Mouse (Mus musculus): ENCODE results near the gene Ccin. TPM values are rescaled to one million over a fixed set of nuclear protein-coding genes. Genes with fewer than 3 reads are reported as not detected.

Gene Ccin
- polyA plus RNA-seq, 1 experiment = not detected

GRCm38 (mm10) chr4:43971541-43972136 lies 11.6 kb upstream of the Ccin start:
- Histone ChIP-seq H3K9me3 (ENCODE audit: control insufficient read depth, low read length) (no peaks in the 10 kb centered on the region), H3K36me3 (ENCODE audit: control insufficient read depth) (peaks cover 76% of the 10 kb centered on the region), H3K27me3 (ENCODE audit: control insufficient read depth) (no peaks in the 10 kb centered on the region), H3K4me3 (replicated peaks) (no peak overlapping the region), H3K4me1 (ENCODE audit: control insufficient read depth) (peaks cover 52% of the 10 kb centered on the region)
- no peak for TF ChIP-seq TAL1 (IDR thresholded peaks at IDR 0.05; ENCODE audit: low read length)
- no peak for TF ChIP-seq GATA1 (IDR thresholded peaks at IDR 0.05; ENCODE audit: low read length)

- Histone ChIP-seq H3K9me3 (ENCODE audit: control insufficient read depth, low read length) (no peaks in the 10 kb centered on the region), H3K27me3 (ENCODE audit: control insufficient read depth) (no peaks in the 10 kb centered on the region), H3K36me3 (ENCODE audit: control insufficient read depth) (peaks cover 73% of the 10 kb centered on the region), H3K4me3 (replicated peaks) (no peak overlapping the region), H3K4me1 (ENCODE audit: control insufficient read depth) (peaks cover 47% of the 10 kb centered on the region)
- TF ChIP-seq TAL1 (IDR thresholded peaks at IDR 0.05; ENCODE audit: low read length) = no peak
- no peak for TF ChIP-seq GATA1 (IDR thresholded peaks at IDR 0.05; ENCODE audit: low read length)
These were observed 11.1 kb upstream of the Ccin start for GRCm38 (mm10) chr4:43972137-43972591.

- Histone ChIP-seq H3K27me3 (ENCODE audit: control insufficient read depth) (no peaks in the 10 kb centered on the region), H3K4me1 (ENCODE audit: control insufficient read depth) (peaks cover 35% of the 10 kb centered on the region), H3K9me3 (ENCODE audit: control insufficient read depth, low read length) (no peaks in the 10 kb centered on the region), H3K36me3 (ENCODE audit: control insufficient read depth) (peaks cover 76% of the 10 kb centered on the region), H3K4me3 (replicated peaks) (no peak overlapping the region)
- TF ChIP-seq GATA1 (IDR thresholded peaks at IDR 0.05; ENCODE audit: low read length) (no peak), TAL1 (IDR thresholded peaks at IDR 0.05; ENCODE audit: low read length) (no peak)
These were observed 9.7 kb upstream of the Ccin start for GRCm38 (mm10) chr4:43973526-43973981.

GRCm38 (mm10) chr4:43974914-43975616 lies 8.2 kb upstream of the Ccin start:
- peaks cover 28% of the 10 kb centered on the region for H3K4me1 ChIP-seq (ENCODE audit: control insufficient read depth)
- H3K9me3 ChIP-seq (ENCODE audit: control insufficient read depth, low read length) = no peaks in the 10 kb centered on the region
- H3K36me3 ChIP-seq (ENCODE audit: control insufficient read depth) = peaks cover 82% of the 10 kb centered on the region
- TF ChIP-seq TAL1 (IDR thresholded peaks at IDR 0.05; ENCODE audit: low read length) = no peak
- no peak for TF ChIP-seq GATA1 (IDR thresholded peaks at IDR 0.05; ENCODE audit: low read length)
- H3K27me3 ChIP-seq (ENCODE audit: control insufficient read depth) = no peaks in the 10 kb centered on the region
- H3K4me3 ChIP-seq (replicated peaks) = no peak overlapping the region

GRCm38 (mm10) chr4:43976223-43976740 lies 7.0 kb upstream of the Ccin start:
- TF ChIP-seq TAL1 (IDR thresholded peaks at IDR 0.05; ENCODE audit: low read length) (no peak), GATA1 (IDR thresholded peaks at IDR 0.05; ENCODE audit: low read length) (no peak)
- H3K4me3 ChIP-seq (replicated peaks) = no peak overlapping the region
- H3K9me3 ChIP-seq (ENCODE audit: control insufficient read depth, low read length) = no peaks in the 10 kb centered on the region
- peaks cover 23% of the 10 kb centered on the region for H3K4me1 ChIP-seq (ENCODE audit: control insufficient read depth)
- peaks cover 72% of the 10 kb centered on the region for H3K36me3 ChIP-seq (ENCODE audit: control insufficient read depth)
- no peaks in the 10 kb centered on the region for H3K27me3 ChIP-seq (ENCODE audit: control insufficient read depth)

GRCm38 (mm10) chr4:43978521-43979443 lies 4.5 kb upstream of the Ccin start:
- H3K9me3 ChIP-seq (ENCODE audit: control insufficient read depth, low read length) = no peaks in the 10 kb centered on the region
- TF ChIP-seq TAL1 (IDR thresholded peaks at IDR 0.05; ENCODE audit: low read length) (no peak), GATA1 (IDR thresholded peaks at IDR 0.05; ENCODE audit: low read length) (no peak)
- H3K4me3 ChIP-seq (replicated peaks) = no peak overlapping the region
- peaks cover 48% of the 10 kb centered on the region for H3K36me3 ChIP-seq (ENCODE audit: control insufficient read depth)
- no peaks in the 10 kb centered on the region for H3K27me3 ChIP-seq (ENCODE audit: control insufficient read depth)
- H3K4me1 ChIP-seq (ENCODE audit: control insufficient read depth) = peaks cover 19% of the 10 kb centered on the region

GRCm38 (mm10) chr4:43979746-43980145 lies 3.5 kb upstream of the Ccin start:
- TF ChIP-seq TAL1 (IDR thresholded peaks at IDR 0.05; ENCODE audit: low read length) (no peak), GATA1 (IDR thresholded peaks at IDR 0.05; ENCODE audit: low read length) (no peak)
- Histone ChIP-seq H3K9me3 (ENCODE audit: control insufficient read depth, low read length) (no peaks in the 10 kb centered on the region), H3K27me3 (ENCODE audit: control insufficient read depth) (peaks cover 6% of the 10 kb centered on the region), H3K4me1 (ENCODE audit: control insufficient read depth) (peaks cover 16% of the 10 kb centered on the region), H3K4me3 (replicated peaks) (no peak overlapping the region), H3K36me3 (ENCODE audit: control insufficient read depth) (peaks cover 39% of the 10 kb centered on the region)

- Histone ChIP-seq H3K4me1 (ENCODE audit: control insufficient read depth) (peaks cover 14% of the 10 kb centered on the region), H3K9me3 (ENCODE audit: control insufficient read depth, low read length) (no peaks in the 10 kb centered on the region), H3K36me3 (ENCODE audit: control insufficient read depth) (peaks cover 36% of the 10 kb centered on the region), H3K27me3 (ENCODE audit: control insufficient read depth) (peaks cover 7% of the 10 kb centered on the region), H3K4me3 (replicated peaks) (no peak overlapping the region)
- TF ChIP-seq GATA1 (IDR thresholded peaks at IDR 0.05; ENCODE audit: low read length) = no peak
- TF ChIP-seq TAL1 (IDR thresholded peaks at IDR 0.05; ENCODE audit: low read length) = no peak
These were observed 3.0 kb upstream of the Ccin start for GRCm38 (mm10) chr4:43980236-43980635.
